Mouse (Mus musculus) cerebellum, adult 11 months (tissue): ENCODE measurements around the gene Rapgef3.

Experiments
- DNase-seq: peaks from one replicate; pipeline ENCODE4 v3.0.0; 2022

Gene Rapgef3

GRCm38 (mm10) chr15:97791126-97791700 lies 23.4 kb upstream of the Rapgef3 start:
- no peak for DNase-seq

- peak; percentile 76 for DNase-seq
These were observed 22.2 kb upstream of the Rapgef3 start for GRCm38 (mm10) chr15:97789761-97790505.

DNA sequence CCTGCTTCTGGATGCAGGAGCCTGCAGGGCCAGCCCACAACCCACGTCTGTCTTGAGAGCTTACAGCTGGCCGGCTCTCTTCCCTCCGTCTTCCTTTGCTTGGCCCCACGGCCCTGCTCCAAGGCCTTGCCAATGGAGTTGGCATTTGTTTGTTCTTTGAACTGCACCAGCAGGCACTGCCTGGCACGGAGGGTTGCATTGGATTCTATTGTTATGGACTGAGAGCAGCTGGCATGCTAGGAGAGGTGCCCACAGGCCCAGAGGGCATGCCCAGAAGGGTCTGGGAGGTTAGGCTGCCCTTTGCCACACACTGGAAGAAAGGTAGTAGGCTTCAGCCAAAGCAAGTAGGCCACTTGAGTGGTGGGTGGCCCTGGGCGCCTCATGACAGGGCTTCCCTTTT lies 21.0 kb upstream of the Rapgef3 start:
- peak; percentile 73 for DNase-seq

DNA sequence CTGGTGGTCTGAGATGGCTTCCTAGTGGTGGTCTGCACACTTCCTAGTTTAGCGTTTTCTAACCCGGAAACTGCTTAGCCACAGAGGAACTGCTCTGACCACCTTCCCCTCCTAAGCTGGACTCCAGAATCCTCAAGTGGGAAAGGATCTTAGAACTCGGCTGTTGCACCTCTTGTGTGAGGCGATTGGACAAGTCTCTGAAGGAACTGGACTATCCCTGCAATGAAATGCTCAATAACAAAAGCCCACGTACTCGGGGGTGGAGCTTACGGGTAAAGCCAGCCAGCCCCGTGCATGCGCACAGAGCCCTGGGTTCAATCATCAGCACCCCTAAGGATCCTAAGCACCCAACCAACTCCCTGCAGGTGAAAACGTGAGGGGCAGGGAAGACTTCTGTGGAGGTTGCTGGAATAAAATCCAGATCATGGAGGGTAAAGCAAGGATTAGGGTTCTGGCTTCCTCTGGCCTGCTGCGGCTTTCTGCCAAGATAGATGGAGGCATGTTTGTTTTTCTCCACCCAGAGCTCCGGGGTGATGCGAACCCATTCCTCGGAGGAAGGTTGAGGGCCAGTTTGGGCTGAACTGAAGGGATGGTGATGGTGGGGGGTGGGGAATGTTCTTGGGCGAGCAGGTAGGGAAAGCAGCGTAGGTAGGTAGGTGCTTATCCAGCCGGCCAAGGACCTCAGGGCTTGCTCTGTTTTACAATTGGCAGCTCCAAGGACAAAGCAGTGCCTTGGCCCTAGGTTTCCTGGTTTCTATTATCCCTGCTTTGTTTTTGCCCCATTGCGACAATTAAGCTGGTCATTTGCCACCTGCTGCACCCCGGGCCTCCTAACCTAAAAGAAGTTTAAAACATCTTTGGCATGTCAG lies 20.3 kb upstream of the Rapgef3 start:
- DNase-seq: no peak

DNA sequence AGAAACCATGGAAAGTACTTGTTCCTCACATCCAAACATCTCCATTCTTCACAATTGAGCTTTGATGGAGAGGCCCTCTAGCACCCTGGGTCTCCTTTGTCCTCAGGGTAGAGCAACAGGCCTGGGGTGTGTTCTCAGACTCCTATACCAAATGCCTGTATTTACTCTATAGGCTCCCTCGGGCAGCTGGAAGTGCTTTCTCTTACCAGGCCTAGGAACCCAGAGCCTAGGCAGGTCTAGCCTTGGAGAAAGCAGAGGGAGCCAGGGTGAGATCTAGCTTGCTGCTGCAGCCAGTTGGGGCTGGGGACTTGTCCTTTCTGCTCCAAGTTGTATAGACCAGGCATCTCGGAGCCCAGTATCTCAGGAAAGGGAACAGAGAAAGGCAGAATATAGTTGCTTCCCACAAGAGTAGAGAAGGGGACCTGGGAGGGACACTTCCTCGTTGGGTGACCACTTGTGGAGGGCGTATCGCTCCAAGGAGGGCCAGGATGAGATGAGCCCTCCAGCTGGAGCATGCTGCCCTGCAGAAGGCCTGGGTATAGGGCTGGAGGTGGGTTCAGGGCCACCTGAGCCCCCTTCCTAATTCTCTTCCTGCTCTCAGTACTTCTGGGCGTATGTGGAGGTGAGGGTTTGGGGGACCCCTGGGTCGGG lies 19.5 kb upstream of the Rapgef3 start:
- no peak for DNase-seq

DNA sequence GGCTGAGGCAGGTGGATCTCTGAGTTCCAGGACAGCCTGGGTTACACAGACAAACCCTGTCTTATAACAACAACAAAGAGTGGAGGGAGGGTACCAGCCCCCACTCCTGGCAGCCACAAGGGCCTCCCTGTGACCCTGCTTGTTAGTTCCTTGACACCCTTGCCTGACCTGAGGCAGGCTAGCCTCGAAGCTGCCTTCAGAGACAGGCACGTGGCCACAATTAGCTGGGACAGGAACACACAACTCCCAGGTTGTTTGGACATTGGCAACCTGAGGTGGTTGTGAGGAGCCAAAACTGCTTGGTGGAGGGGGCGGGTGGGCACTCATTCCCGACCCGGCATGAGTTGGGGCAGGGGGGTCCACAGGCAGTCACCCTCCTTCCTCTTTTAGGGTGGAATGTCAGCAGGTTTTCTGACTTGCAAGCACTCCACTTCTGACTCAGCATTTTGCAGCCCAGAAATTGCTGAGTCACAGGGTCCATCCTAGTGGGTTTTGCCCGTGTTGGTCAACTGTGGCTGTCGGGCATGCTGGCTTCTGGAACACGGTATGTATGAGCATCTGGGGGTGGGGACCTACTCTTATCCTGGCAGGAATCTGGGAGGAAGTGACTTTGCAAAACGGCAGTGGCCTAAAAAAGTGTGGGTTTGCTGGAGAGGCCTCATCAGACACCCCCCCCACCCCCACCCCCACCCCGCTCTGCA lies 18.8 kb upstream of the Rapgef3 start:
- no peak for DNase-seq

DNA sequence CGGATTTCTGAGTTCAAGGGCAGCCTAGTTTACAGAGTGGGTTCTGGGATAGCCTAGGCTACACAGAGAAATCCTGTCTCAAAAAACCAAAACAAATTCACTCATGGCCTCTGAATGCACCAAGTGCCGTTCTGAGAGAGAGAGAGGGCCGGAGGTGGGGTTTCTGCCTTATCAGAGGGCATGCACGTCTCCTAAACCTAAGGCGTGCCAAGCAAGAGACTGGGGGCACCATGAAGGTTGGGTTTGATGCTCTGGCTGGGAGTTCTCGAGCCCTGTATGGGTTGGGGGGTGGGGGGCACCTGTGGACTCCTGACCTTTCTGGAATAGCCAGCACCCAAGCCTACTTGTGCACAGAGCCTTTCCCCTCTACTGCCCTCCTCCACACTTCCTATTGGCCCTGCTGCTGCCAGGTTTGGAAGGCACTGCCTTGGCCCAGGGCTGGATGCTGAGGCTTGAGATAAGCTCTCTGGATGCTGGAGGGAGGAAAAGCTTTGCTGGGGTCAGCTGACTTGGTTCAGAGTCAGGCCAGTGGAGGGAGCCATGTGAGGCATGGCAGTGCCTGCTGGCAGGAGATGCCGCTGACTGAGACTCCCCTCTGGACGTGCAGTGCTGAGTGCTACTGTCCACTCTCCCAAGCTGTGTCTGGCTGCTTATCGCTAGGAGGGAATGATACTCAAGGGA lies 18.1 kb upstream of the Rapgef3 start:
- no peak for DNase-seq

GRCm38 (mm10) chr15:97784561-97785161 lies 16.9 kb upstream of the Rapgef3 start:
- DNase-seq: no peak

- peak; percentile 88 for DNase-seq
These were observed 16.4 kb upstream of the Rapgef3 start for GRCm38 (mm10) chr15:97784092-97784559.

GRCm38 (mm10) chr15:97782749-97783105 lies 15.0 kb upstream of the Rapgef3 start:
- DNase-seq: no peak

DNA sequence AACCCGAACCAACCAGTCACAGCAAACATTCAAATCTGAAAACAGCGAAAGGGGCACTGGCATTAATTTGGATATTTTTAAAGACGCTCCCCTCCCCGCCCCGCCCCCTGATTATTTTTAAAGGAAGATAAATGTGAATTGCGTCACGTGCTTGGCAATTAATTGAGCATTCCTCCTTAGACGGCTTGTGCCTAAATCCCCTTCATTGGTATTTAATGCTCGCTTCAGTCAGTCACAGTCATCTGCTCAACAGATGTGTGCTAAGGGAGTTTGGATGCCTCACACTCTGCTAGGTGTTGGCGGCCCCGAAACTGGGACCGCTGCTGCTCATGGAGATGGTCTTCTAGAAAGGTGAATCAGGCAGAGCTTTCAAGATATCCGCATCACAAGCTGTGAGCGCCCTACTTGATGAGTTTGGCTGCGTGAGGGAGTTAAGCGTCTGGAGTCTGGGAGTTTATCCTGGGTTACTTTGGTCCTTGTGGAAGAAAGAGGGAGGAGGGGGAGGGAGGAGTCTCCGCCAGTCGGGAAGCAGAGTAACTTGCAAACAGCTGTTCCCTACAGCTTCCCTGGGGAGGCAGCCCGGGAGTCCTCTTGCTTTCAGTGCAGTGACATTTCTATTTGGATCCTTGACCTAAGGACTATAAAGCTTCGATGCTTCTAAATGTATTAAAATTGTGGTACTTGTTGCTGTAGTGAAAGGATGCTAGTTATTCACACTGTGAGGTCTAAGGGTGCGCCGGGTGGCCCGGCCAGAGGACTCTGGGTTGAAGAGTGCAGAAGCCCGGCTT lies 14.4 kb upstream of the Rapgef3 start:
- DNase-seq: no peak

- no peak for DNase-seq
These were observed 12.8 kb upstream of the Rapgef3 start for GRCm38 (mm10) chr15:97780611-97781031.

DNA sequence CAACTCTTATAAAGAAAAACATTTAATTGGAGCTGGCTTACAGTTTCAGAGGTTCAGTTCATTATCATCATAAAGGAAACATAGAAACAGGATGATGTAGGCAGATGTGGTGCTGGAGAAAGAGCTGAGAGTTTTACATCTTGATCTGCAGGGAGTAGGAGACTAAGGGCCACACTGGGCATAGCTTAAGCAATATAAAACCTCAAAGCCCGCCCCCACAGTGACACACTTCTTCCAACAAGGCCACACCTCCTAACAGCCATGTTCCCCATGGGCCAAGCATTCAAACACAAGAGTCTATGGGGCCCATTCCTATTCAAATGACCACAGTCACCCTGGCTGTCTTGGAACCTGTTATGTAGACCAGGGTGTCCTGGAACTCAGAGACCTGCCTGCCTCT lies 11.8 kb upstream of the Rapgef3 start:
- no peak for DNase-seq

DNA sequence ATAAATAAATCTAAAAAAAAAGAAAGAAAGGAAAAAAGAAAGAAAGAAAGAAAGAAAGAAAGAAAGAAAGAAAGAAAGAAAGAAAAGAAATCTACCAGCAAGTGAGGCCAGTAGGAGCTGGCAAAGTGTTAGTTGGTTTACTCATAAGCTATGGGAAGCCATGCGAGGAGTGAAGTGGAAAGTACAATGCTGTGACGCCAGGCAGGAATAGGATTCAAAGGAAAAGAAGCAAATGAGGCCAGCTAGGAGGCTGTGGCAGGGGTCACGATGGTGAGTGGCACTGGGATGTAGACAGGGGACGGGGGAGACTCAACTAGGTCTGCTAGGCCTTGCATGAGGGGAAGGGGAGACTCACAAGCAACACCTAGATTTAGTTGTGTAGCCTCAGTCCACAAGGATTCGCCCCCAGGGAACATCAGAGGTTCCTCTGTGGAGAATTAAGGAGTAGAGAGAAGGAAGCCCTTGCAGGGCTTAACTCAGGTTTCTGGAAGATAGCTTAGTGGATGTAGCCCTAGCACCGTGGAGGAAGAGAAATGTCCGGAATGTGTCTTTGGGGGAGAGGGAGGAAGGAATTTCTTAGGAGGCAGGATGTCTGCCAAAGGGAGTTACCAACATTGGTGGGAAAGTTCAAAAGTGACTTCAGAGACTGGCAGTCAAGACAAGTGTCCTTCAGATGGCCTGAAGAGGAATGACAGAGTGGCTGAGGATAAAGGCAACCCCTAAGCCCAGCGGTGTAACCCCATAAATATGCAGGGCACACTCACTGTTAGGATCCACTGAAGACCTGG lies 10.7 kb upstream of the Rapgef3 start, which contains the start of gene Slc48a1:
Gene Slc48a1, plus strand, starts transcription at position 210 of the 788 bp plus-strand sequence.
- no peak for DNase-seq

- DNase-seq: no peak
These were observed 9.1 kb upstream of the Rapgef3 start for GRCm38 (mm10) chr15:97776919-97777318.

- DNase-seq: no peak
These were observed 8.7 kb upstream of the Rapgef3 start for GRCm38 (mm10) chr15:97776514-97776913.

GRCm38 (mm10) chr15:97773961-97774370 lies 6.2 kb upstream of the Rapgef3 start:
- DNase-seq: no peak

- DNase-seq: no peak
These were observed 5.3 kb upstream of the Rapgef3 start for GRCm38 (mm10) chr15:97773108-97773507.

- no peak for DNase-seq
These were observed 2.5 kb upstream of the Rapgef3 start for GRCm38 (mm10) chr15:97770280-97770679.

DNA sequence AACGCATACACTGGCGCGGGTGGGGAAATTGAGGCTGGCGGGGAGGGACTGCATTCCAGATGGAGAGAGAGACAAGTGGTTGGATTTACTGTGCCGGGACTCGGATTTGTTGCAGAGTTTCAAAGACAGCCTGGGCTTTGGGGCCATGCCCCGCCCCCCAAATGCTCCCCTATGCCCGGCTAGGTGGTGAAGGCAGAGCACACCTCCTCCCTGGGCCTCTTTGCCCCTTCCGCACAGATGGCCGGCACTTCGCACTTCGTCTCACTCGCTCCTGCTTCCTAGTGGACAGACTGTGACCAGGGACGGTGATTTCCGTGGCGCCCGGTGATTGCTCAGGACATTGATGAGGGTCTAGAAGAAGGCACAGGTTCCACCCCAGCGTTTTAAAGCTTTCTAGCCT lies 420 bp upstream of the Rapgef3 start:
- no peak for DNase-seq
